Mouse (Mus musculus) urinary bladder, postnatal 25 days (tissue): ENCODE measurements around the gene Vdr.

Source experiments
- DNase-seq: peaks from one replicate; pipeline ENCODE4 v3.0.0; 2022; ENCODE audit warnings: low spot score

Vdr gene

DNA sequence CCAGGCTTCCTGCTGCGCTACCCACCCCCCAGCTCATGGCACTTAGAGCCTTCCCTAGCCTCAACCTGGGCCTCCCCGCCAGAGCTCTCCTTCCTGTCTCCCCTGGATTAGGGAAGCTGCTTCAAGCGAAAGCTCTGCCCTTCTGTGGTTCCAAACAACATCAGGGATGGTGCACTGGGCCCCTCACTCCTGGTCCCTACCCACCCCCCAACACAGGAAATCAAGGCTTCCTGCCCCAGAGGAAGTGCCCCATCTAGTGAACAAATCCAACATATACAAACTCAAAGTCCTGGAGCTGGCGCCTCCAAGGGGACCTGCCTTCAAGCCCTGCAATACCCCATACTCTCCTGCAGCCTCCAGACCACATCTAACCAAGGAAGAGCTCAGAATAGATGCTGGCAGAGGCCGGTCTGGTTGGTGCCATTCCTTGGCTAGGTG lies 81.5 kb downstream of the Vdr start:
- no peak for DNase-seq

DNA sequence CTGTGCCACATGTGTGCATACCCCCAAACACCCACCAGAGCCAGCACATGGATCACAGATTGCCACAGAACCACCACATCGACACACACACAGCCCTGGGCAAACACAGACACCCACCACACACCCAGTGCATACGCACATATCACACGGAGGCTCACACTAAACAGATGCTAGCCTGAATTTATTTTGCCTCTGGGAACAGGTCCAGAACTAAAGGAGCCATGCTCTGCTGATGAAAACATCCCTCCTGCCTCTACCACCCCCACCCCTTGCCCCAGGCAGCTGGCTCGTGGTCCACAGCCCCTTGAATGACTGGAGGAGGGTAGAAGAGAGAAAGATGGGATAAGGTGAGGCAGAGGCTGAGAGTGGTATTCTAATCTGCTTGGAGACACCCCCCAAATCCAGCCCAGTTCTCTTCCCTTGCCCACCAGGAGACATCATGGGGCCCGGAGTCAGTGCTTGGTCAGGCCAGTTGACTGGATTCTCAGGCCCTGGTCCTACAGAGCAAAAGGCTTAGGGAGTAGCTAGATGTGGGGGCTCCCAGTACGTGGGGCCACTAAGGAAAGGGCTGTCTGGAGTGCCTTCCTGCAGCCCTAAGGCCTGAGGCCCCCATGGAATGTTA lies 82.1 kb downstream of the Vdr start:
- DNase-seq: no peak

DNA sequence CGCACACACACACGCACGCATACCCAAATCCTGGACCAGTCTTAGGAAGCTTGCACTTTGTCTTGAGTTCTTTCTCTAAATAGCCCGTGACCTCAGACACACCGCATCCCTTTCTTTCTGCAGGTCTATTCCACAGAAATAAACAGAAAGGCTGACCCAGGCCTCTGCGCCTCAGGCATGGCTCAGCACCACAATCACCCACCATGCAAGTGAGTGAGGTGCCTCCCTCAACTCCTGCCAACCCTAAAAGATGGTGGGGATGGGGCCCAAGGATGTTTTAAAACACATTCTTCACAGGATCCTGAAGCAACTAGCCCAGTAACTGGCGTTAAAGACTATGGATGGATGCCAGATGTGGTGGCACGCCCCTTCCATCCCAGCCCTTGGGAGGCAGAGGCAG lies 83.0 kb downstream of the Vdr start:
- no peak for DNase-seq

DNA sequence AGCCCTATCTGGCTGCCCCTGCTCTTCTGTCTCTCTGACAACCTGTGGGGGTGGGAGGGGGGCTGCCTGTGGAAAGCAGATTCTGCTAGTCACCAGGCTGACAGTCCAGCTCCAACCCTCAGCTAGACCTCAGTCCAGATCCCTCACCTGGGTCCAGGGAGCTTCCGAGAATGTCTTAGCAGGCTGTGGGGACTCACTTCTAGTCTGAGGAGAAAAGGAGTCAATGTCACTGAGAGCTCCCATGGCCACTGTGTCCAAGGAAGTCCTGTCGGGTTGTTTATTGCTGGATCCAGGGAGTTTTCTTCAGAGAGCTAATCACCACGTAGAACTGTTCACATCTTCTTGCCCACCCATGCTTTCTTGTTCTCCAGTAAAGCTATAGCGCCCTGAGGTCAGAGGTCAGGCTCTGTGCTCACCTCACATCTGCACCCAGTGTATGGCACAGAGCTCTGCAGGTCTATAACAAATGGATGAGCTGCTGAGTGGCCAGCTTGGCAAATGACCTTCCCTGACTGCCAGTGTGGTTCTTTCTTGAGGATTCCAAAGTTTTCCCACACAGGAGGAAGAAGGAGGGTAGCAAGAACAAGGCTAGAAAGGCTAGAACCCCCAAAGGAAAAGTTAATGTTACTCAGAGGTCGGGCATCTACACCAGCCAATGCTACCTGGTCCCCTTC lies 83.7 kb downstream of the Vdr start:
- DNase-seq: no peak

DNA sequence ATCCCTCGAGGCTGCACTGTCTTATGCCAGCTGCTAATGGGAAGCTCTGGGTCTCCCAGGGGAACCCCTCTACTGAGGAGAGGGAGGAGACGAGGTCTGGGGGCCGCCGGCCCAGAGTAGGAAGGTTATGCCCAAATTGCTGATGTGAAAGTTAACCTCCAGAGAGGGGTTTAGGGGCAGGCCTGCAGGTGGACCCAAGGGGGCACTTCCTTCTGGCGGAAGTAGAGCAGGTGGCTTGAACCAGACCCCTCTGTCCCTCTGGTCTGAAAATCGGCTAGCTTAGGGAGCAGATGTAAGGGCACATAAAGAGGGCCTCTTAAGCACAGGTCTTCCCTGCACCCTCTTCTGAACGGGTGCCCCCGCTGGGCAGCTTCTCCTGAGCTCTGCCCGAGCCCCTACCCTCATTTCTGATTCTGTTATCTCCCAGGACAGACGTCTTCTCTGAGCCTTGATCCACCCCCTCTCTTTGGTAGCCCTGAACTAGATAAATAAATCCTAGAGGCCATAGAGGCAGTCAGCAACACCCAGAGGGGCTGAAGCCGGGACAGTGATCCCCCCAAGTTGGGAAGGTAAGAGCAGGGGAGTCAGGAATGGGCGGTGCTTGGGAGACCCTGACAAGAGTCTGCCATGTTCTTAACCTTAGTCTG lies 84.4 kb downstream of the Vdr start:
- DNase-seq: no peak

DNA sequence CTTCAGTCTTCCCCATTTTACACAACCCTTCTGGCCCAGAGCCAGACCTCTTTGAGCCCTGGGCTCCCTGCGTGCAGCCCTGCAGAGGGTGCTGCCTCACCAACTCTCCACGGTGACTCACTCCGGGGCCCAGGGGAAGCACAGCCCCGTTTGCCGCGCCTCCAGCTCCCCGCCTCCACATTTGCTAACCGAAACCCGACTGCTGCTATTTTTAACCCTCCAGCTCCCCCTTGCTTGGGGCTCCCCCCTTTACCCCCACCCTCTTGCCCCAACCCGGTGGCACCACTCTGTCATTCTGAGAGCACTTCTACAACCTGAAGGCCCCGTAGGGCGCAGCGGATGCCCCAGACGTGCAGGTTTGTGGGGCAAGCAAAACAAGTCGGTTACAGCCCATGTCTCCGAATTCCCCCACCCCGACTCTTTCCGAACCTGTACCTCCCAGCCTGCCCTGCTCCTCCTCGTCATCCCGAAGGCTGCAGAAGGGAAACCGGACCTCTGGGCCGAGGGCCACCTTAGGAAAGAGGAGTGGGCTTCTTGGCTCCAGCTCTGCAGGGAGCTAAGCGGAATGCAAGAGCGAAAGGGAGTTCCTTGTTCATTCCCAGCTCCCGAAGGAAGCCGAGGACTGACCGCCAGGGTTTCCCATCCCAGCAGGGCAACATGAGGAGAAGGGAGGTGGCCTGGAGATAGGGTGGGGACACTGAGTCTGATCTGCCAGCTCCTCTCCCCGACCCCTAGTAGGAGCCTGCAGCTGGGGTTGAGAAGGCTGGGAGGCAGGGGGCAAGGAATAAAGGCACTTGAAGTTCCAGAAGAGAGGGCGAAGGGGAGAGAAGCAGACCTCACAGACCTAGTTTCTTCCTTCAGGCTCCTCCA lies 85.1 kb downstream of the Vdr start:
- peak; percentile 82 for DNase-seq

DNA sequence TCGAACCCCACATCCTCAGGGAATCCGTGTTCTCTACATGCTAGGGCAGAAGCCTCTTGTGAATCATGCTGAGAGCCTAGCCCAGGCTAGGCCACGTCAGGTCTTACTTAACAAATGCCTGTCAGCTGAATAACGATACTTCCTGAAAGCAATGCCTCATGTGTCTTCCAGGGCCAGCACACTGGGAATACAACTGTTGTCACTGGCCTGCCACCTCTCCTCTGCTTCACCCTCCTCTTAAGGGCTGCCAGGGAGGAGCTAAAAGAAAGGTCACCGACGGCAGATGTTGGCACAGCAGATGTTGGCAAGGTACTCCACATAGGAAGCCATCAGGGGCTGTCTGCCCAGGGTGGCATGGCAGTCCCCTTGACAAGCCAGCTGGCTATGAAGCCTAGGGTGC lies 86.4 kb downstream of the Vdr start:
- no peak for DNase-seq

DNA sequence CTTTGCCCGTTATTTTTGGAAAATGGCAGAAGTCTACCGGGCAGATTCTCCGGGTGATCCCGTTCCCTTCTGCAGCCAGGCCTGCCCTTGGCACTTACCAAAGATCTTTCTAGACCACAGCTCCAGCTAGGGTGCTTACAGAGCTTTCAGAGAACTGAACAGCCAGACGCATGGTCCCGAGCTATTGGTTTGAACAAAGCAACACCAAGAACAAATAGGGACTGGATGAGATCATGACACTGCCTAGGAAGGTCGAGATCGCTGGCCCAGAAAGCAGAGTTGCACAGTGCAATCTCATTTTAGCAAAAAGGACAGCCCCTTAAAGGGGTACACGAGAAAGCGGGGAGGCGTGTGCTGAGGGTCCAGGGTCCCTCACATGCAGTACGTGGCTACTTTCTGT lies 87.0 kb downstream of the Vdr start:
- DNase-seq: no peak

DNA sequence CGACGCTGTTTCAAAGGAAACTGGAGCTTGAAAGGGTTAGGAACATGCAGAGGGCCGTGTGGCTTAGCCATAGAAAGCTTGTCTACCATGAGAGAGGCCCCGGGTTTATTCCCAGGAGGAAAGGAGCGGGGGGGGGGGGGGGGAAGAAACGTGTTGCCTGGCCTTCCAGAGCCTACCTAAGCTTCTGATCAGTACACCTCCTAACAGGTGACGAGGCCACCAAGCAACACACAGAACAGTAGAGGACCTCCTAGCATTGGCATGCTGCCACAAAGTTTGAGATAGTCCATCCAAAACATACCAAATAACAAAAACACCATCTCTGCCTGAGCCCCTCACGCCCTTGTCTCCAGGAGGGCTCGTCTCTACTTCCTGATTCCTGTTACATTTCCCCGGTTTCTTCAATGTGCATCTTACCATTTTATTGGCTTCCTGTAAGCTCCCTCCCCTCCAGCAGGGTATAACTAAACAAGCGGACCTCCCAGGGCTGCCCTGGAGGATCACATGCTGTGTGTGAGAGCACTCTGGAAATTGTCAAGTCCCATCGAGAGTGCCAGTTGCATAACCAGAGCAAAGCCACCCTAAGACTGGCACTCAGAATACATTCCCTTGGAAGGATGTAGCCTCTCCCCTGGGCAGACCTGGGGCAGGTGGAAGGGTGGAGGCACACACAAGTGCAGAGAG lies 87.7 kb downstream of the Vdr start:
- DNase-seq: no peak

DNA sequence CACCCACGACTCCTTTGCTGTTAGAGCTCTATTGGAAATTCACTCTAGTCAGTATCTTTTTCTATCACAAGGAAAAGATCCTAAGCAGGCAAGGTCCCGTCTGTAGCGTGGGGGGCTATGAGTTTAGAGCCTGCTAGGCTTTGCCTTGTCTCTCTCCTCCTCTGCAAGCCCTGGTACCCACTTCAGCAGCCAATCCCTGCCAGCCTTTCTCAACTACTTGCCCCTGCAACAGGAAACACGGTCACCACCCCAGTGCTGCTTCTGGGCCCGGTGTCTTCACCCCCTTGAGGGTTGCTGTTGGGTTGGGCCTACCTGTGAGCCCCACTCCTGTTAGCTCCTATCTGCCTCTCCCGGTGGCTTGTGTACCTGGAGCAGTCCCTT lies 88.5 kb downstream of the Vdr start:
- no peak for DNase-seq

DNA sequence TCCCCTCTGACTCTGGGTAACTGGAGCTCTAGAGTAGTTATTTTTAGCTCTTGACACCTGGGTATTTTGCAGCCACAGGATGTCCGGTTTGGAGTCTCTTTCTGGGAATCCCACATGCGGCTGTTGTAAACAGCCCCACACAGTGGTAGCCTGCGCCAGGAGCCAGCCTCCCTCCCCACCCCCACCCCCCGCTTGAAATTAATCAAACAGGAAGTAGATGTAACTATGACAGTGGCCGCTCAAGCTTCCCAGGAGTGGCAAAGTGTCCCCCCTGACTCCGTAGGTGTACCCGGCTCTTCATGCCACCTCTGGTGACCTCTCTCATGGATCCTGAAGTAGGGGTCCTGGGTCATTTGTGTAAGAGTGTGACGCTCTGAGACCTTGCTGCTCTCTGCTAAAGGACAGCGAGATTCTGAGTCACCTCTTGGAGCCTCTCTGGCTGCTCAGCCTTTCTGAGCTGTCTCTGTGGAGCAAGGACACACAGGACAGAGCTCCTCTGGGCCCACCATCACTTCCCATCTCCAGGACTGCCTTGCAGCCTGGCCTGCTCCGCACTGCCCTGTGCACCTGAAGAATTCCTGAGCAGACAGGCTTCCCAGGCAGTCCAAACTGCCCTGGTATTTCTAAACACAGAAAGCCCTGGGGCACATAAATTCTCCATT lies 89.0 kb downstream of the Vdr start:
- DNase-seq: no peak

DNA sequence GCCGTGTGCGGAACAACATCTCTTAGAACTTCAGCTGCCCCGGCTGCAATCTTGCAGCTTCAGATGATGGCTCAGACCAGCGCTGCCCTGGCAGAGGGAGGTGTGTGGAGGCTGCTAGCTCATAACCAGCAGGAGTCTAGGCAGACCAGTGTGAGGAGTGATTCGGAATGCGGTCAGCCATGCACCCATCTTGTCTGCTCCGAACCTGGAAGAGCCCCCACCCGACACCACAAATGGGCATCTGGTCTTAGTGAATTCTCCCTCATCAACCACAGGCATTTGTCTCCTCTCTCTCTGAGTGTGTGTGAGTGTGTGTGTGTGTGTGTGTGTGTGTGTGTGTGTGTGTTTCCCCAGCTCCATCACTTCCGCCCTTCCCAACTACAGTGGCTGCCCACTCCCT lies 90.5 kb downstream of the Vdr start:
- no peak for DNase-seq

DNA sequence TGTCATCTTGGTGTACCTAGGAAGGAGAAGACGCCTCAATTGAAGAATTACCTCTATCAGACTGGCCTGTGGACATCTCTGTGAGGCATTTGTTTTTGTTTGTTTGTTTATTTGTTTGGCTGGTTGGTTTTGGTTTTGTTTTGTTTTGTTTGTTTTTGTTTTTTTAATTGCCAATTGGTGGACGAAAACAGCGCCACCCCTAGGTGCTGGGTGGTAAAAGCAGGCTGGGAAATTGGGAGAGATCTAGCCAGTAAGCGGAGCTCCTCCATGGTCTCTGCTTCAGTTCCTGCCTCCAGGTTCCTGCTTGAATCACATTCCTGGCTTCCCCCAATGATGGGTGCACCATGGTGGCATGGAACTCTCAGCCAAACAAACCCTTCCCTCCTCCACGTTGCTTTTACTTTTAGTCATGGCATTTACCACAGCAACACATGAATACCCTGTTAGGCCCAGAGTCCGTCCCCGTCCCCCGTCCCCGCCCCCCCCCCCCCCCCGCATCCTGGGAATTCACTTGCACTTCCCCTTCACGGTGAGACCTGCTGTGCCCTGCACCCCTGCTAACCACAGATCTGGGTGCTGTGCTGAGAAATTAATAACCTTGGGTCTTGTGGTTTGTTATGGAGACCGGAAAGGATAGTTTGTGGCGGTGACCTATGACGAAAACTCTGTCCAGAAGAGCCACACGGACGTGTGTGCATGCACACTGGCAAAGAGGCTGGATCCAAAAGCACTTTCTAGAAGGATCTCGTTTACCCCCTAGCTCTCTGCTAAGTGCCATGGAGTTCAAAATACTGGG lies 94.0 kb downstream of the Vdr start:
- DNase-seq: no peak

DNA sequence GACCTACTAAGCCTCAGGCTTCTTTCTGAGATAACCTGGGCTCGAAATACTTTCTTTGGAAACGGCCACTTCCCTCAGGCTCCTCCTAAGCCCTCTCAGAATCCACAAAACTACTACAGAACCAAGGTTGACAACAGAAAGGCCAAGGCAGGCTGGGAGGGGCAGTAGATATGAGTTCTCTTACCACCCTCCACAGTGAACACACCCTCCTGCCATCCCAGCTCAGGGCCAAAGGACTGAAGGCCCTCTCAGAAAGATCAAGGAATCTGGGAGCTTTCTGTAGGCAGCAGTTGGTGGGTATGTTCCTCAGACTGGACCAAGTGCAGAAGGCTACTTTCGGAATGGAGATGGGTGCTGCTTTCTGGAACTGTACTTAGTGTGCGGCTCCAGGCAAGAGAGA lies 95.2 kb downstream of the Vdr start:
- no peak for DNase-seq

DNA sequence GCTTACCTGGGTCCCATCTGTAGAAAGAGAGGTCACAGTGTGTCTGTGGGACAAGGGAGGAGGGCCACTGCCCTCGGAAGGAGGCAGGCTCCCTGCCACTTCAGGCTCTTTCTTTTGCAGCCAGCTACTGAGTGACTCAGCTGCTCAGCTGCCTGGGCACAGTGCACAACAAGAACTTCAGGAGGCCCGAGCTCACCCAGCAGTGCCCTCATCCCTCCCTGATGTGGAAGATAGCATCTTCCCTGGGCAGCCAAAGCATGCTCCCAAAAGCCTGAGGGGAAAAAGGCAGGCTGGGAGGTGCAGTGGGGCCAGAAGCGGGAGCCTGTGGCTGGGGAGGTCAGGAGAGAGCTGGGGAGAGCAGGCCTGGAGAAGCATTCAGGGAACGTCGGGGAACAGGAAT lies 95.7 kb downstream of the Vdr start:
- no peak for DNase-seq

DNA sequence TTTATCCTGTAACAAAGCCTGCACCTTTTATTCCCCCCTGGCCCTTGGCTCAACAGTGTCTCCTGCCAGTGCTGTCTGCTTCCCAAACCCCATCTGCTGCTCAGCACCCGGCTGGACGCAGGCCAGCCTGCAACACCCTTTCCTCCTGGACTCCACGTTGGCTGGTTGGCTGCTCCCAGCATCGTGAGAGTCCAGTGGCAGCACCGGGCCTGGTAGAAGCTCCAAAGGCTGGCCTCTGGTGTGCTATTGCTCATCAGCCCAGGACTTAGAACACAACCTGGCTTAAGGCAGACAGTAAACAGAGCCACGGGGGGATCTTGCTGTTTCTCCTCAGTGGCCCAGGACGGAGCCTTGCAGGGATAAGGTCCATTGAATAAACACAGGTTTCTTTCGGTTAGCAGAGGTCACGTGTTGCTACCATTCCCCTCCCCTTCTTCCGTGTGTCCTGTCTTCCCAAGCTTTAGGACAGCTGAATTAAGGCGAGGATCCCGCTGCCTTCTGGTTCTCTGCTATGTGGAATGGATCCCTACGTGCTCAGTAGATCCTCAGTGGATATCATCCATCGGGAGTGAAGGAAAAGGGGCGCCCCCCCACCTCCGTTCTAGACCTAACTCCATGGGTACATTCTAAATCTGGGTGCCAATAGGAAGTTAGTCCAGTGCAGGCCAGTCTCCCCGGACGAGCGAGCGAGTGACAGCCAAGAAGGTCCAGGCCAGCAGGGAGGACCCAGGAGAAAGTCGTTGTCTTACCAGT lies 96.8 kb downstream of the Vdr start:
- no peak for DNase-seq

DNA sequence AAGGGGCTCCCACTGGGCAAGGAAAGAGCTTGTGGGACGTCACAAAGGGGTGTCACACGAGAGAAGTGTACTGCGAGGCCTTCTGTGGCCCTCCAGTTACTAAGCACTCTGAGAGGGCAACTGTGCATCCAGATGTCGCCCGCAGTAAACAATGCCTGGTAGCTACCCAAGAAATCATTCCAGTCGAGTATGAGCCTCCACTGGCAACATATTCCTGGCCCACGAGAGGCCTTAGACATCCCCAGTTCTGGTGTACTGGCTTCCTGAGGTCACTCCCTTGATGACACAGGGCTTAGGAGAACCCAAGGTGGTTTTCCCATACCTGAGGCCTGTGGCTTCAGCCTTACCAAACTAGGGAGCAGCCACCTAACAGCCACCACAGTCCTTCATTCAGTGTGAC lies 97.6 kb downstream of the Vdr start:
- DNase-seq: no peak

DNA sequence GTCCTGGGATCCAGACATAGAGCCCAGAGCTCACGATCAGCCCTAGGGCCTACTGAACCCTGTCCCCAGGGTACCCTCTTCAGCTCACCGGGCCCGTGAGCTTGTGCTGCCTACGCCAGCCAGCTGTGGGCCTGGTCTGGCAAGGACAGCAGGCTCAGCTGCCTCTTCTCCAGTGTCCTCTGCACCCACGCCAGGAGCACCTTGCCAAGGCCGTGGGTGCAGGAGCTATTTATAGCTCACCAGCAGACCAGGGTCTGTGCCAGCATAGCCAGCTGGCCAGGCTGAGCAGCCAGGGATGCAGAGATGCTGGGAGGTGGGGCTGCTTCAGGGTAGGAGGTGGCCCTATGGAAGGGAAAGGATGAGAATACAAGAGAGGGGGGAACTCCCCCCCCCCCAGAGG lies 98.3 kb downstream of the Vdr start:
- DNase-seq: no peak

DNA sequence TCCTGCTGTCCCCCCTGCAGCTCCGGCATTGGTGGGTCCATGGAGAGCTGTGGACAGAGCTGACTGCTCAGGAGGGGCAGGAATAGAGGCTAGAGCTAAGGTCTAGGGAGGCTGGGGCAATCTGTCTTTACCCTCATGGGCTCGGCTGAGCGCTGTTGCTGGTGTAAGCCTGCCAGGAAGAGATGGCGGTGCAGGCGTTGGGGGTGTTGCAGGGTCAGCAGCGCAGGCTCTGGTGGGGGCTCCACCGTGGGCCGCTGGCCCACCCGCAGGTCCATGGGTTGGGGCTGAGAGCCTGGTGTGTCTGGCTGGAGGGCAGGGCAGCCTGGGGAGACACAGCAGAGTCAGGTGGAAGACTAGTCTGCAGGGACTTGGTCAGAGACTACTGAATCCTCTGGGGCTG lies 99.1 kb downstream of the Vdr start:
- DNase-seq: no peak

DNA sequence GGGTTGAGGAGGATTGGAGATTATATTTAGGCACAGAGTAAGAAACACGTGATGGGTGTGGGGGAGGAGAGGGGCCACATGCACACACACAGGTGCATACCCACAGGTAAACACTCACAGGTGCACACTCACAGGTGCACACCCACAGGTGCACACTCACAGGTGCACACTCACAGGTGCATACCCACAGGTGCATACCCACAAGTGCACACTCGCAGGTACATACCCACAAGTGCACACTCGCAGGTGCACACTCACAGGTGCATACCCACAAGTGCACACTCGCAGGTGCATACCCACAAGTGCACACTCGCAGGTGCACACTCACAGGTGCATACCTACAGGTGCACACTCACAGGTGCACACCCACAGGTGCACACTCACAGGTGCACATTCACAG lies 100.0 kb downstream of the Vdr start:
- no peak for DNase-seq
